Mouse (Mus musculus): ENCODE measurements around the gene Fars2. TPM values are rescaled to one million over a fixed set of nuclear protein-coding genes. Genes with fewer than 3 reads are reported as not detected.

Fars2 gene
- polyA plus RNA-seq, 1 experiment from 2014 or later: 68.1 TPM

GRCm38 (mm10) chr13:36145601-36146000, 28.4 kb downstream of the Fars2 start:
- WGBS: 43% methylated on average over 1 of the region's 1 CpGs
- H3K9me3 ChIP-seq (ENCODE audit: control insufficient read depth, low read length): no peaks in the 10 kb centered on the region
- H3K9ac ChIP-seq (ENCODE audit: low read length): no peak overlapping the region
- no peaks in the 10 kb centered on the region for H3K27me3 ChIP-seq (ENCODE audit: control insufficient read depth, insufficient read depth, low read length)
- no peaks in the 10 kb centered on the region for H3K36me3 ChIP-seq (ENCODE audit: control insufficient read depth, insufficient read depth, low read length)
- no peak for ATAC-seq (ENCODE audit: insufficient number of reproducible peaks, insufficient read depth, low FRiP score, low read depth)
- H3K27ac ChIP-seq (replicated peaks in 1 of 2; ENCODE audit: control insufficient read depth in 1 of 2, insufficient read depth in 1 of 2, low read depth in 2 of 2, low read length in 2 of 2): no peak overlapping the region
- peaks cover 6 to 18% of the 10 kb centered on the region in 2 experiments for H3K4me1 ChIP-seq (ENCODE audit: control insufficient read depth in 2 of 2, insufficient read depth in 2 of 2, low read length in 2 of 2)
- H3K4me2 ChIP-seq (ENCODE audit: low read length): no peak overlapping the region
- no peak overlapping the region for H3K4me3 ChIP-seq (ENCODE audit: control insufficient read depth in 1 of 2, insufficient read depth in 1 of 2, low read depth in 1 of 2, low read length in 2 of 2)

- ATAC-seq (ENCODE audit: insufficient number of reproducible peaks, insufficient read depth, low FRiP score, low read depth): no peak
- H3K4me3 ChIP-seq (ENCODE audit: control insufficient read depth in 1 of 2, insufficient read depth in 1 of 2, low read depth in 1 of 2, low read length in 2 of 2): no peak overlapping the region
- H3K27ac ChIP-seq (replicated peaks in 1 of 2; ENCODE audit: control insufficient read depth in 1 of 2, insufficient read depth in 1 of 2, low read depth in 2 of 2, low read length in 2 of 2): no peak overlapping the region
- no peak overlapping the region for H3K4me2 ChIP-seq (ENCODE audit: low read length)
- no peak overlapping the region for H3K9ac ChIP-seq (ENCODE audit: low read length)
- peaks cover 7 to 21% of the 10 kb centered on the region in 2 experiments for H3K4me1 ChIP-seq (ENCODE audit: control insufficient read depth in 2 of 2, insufficient read depth in 2 of 2, low read length in 2 of 2)
- no peaks in the 10 kb centered on the region for H3K36me3 ChIP-seq (ENCODE audit: control insufficient read depth, insufficient read depth, low read length)
- whole genome bisulfite sequencing: 66% methylated on average over 6 of the region's 6 CpGs
- H3K9me3 ChIP-seq (ENCODE audit: control insufficient read depth, low read length): no peaks in the 10 kb centered on the region
- H3K27me3 ChIP-seq (ENCODE audit: control insufficient read depth, insufficient read depth, low read length): no peaks in the 10 kb centered on the region
Observed at GRCm38 (mm10) chr13:36149175-36149939, 32.1 kb downstream of the Fars2 start.

GRCm38 (mm10) chr13:36150272-36150671, 33.1 kb downstream of the Fars2 start:
- no peak overlapping the region for H3K9ac ChIP-seq (ENCODE audit: low read length)
- 83% methylated on average over 5 of the region's 5 CpGs for WGBS
- no peak for ATAC-seq (ENCODE audit: insufficient number of reproducible peaks, insufficient read depth, low FRiP score, low read depth)
- H3K4me1 ChIP-seq (ENCODE audit: control insufficient read depth in 2 of 2, insufficient read depth in 2 of 2, low read length in 2 of 2): peaks cover 7 to 21% of the 10 kb centered on the region in 2 experiments
- no peak overlapping the region for H3K4me2 ChIP-seq (ENCODE audit: low read length)
- H3K27me3 ChIP-seq (ENCODE audit: control insufficient read depth, insufficient read depth, low read length): no peaks in the 10 kb centered on the region
- no peaks in the 10 kb centered on the region for H3K9me3 ChIP-seq (ENCODE audit: control insufficient read depth, low read length)
- H3K36me3 ChIP-seq (ENCODE audit: control insufficient read depth, insufficient read depth, low read length): no peaks in the 10 kb centered on the region
- no peak overlapping the region for H3K4me3 ChIP-seq (ENCODE audit: control insufficient read depth in 1 of 2, insufficient read depth in 1 of 2, low read depth in 1 of 2, low read length in 2 of 2)
- H3K27ac ChIP-seq (replicated peaks in 1 of 2; ENCODE audit: control insufficient read depth in 1 of 2, insufficient read depth in 1 of 2, low read depth in 2 of 2, low read length in 2 of 2): no peak overlapping the region

- WGBS: 50% methylated on average over 5 of the region's 5 CpGs
- Histone ChIP-seq H3K9ac (ENCODE audit: low read length) (no peak overlapping the region), H3K27me3 (ENCODE audit: control insufficient read depth, insufficient read depth, low read length) (no peaks in the 10 kb centered on the region), H3K4me2 (ENCODE audit: low read length) (no peak overlapping the region), H3K36me3 (ENCODE audit: control insufficient read depth, insufficient read depth, low read length) (no peaks in the 10 kb centered on the region), H3K9me3 (ENCODE audit: control insufficient read depth, low read length) (no peaks in the 10 kb centered on the region), H3K4me3 (ENCODE audit: control insufficient read depth in 1 of 2, insufficient read depth in 1 of 2, low read depth in 1 of 2, low read length in 2 of 2) (no peak overlapping the region), H3K27ac (replicated peaks in 1 of 2; ENCODE audit: control insufficient read depth in 1 of 2, insufficient read depth in 1 of 2, low read depth in 2 of 2, low read length in 2 of 2) (no peak overlapping the region), H3K4me1 (ENCODE audit: control insufficient read depth in 2 of 2, insufficient read depth in 2 of 2, low read length in 2 of 2) (peaks cover 8 to 10% of the 10 kb centered on the region in 2 experiments)
- no peak for ATAC-seq (ENCODE audit: insufficient number of reproducible peaks, insufficient read depth, low FRiP score, low read depth)
Observed at GRCm38 (mm10) chr13:36152728-36153498, 35.7 kb downstream of the Fars2 start.

- H3K9me3 ChIP-seq (ENCODE audit: control insufficient read depth, low read length): no peaks in the 10 kb centered on the region
- 0 out of 4 replicates have a peak overlapping the region, but pooled peaks of 1 of the 2 experiments have one; percentile 15 for H3K27ac ChIP-seq (replicated peaks in 1 of 2; ENCODE audit: control insufficient read depth in 1 of 2, insufficient read depth in 1 of 2, low read depth in 2 of 2, low read length in 2 of 2)
- no peak; the same call in 1 of the 2 replicates for ATAC-seq (ENCODE audit: insufficient number of reproducible peaks, insufficient read depth, low FRiP score, low read depth)
- peaks cover 8 to 20% of the 10 kb centered on the region in 2 experiments for H3K4me1 ChIP-seq (ENCODE audit: control insufficient read depth in 2 of 2, insufficient read depth in 2 of 2, low read length in 2 of 2)
- H3K36me3 ChIP-seq (ENCODE audit: control insufficient read depth, insufficient read depth, low read length): no peaks in the 10 kb centered on the region
- 73% methylated on average over 7 of the region's 7 CpGs for WGBS
- H3K27me3 ChIP-seq (ENCODE audit: control insufficient read depth, insufficient read depth, low read length): no peaks in the 10 kb centered on the region
- no peak overlapping the region for H3K4me2 ChIP-seq (ENCODE audit: low read length)
- H3K4me3 ChIP-seq (ENCODE audit: control insufficient read depth in 1 of 2, insufficient read depth in 1 of 2, low read depth in 1 of 2, low read length in 2 of 2): no peak overlapping the region
- H3K9ac ChIP-seq (ENCODE audit: low read length): no peak overlapping the region
Observed at GRCm38 (mm10) chr13:36156340-36156931, 39.2 kb downstream of the Fars2 start.

GRCm38 (mm10) chr13:36163411-36163810, 46.2 kb downstream of the Fars2 start:
- H3K36me3 ChIP-seq (ENCODE audit: control insufficient read depth, insufficient read depth, low read length): no peaks in the 10 kb centered on the region
- H3K4me3 ChIP-seq (ENCODE audit: control insufficient read depth in 1 of 2, insufficient read depth in 1 of 2, low read depth in 1 of 2, low read length in 2 of 2): no peak overlapping the region
- 81% methylated on average over 5 of the region's 5 CpGs for WGBS
- no peaks in the 10 kb centered on the region for H3K27me3 ChIP-seq (ENCODE audit: control insufficient read depth, insufficient read depth, low read length)
- no peak overlapping the region for H3K27ac ChIP-seq (replicated peaks in 1 of 2; ENCODE audit: control insufficient read depth in 1 of 2, insufficient read depth in 1 of 2, low read depth in 2 of 2, low read length in 2 of 2)
- peaks cover under 1 to 5% of the 10 kb centered on the region in 2 experiments; a peak in 3 of 4 replicates for H3K4me1 ChIP-seq (ENCODE audit: control insufficient read depth in 2 of 2, insufficient read depth in 2 of 2, low read length in 2 of 2)
- ATAC-seq (ENCODE audit: insufficient number of reproducible peaks, insufficient read depth, low FRiP score, low read depth): no peak
- no peaks in the 10 kb centered on the region for H3K9me3 ChIP-seq (ENCODE audit: control insufficient read depth, low read length)
- H3K9ac ChIP-seq (ENCODE audit: low read length): no peak overlapping the region
- H3K4me2 ChIP-seq (ENCODE audit: low read length): no peak overlapping the region

GRCm38 (mm10) chr13:36163898-36164297, 46.7 kb downstream of the Fars2 start:
- H3K4me2 ChIP-seq (ENCODE audit: low read length): no peak overlapping the region
- H3K9me3 ChIP-seq (ENCODE audit: control insufficient read depth, low read length): no peaks in the 10 kb centered on the region
- 0 out of 4 replicates have a peak, but pooled peaks cover 0 to under 1% of the 10 kb centered on the region in 2 experiments for H3K4me1 ChIP-seq (ENCODE audit: control insufficient read depth in 2 of 2, insufficient read depth in 2 of 2, low read length in 2 of 2)
- H3K4me3 ChIP-seq (ENCODE audit: control insufficient read depth in 1 of 2, insufficient read depth in 1 of 2, low read depth in 1 of 2, low read length in 2 of 2): no peak overlapping the region
- H3K27me3 ChIP-seq (ENCODE audit: control insufficient read depth, insufficient read depth, low read length): no peaks in the 10 kb centered on the region
- no peaks in the 10 kb centered on the region for H3K36me3 ChIP-seq (ENCODE audit: control insufficient read depth, insufficient read depth, low read length)
- H3K9ac ChIP-seq (ENCODE audit: low read length): no peak overlapping the region
- ATAC-seq (ENCODE audit: insufficient number of reproducible peaks, insufficient read depth, low FRiP score, low read depth): no peak
- H3K27ac ChIP-seq (replicated peaks in 1 of 2; ENCODE audit: control insufficient read depth in 1 of 2, insufficient read depth in 1 of 2, low read depth in 2 of 2, low read length in 2 of 2): no peak overlapping the region
- 74% methylated on average over 1 of the region's 1 CpGs for WGBS
